Mouse (Mus musculus) ES-E14 (cell line): ENCODE measurements at regions not wholly inside any gene's neighbourhood (a gene's known extent, or its start where the extent isn't known, plus 50 kb on each side); places are given as distances from the start of the nearest gene placed in this dataset.

ENCODE experiments used
- HCFC1 ChIP-seq: IDR thresholded peaks from 2 replicates; pipeline ENCODE4 v1.6.1; 2012; ENCODE audit warnings: low read length, inconsistent platforms, borderline replicate concordance; ENCODE audit not compliant: insufficient read depth
- MAFK ChIP-seq: IDR thresholded peaks from 2 replicates; pipeline ENCODE4 v1.6.1; 2014; ENCODE audit warnings: mild to moderate bottlenecking, low read depth, low read length, inconsistent platforms; ENCODE audit not compliant: insufficient read depth
- ZC3H11A ChIP-seq: IDR thresholded peaks from 2 replicates; pipeline ENCODE4 v1.6.1; 2012; ENCODE audit warnings: low read depth, mild to moderate bottlenecking, inconsistent platforms, low read length, borderline replicate concordance
- ZNF384 ChIP-seq: IDR thresholded peaks from 2 replicates; pipeline ENCODE4 v1.6.1; 2012; ENCODE audit warnings: low read depth, low read length, inconsistent platforms

DNA sequence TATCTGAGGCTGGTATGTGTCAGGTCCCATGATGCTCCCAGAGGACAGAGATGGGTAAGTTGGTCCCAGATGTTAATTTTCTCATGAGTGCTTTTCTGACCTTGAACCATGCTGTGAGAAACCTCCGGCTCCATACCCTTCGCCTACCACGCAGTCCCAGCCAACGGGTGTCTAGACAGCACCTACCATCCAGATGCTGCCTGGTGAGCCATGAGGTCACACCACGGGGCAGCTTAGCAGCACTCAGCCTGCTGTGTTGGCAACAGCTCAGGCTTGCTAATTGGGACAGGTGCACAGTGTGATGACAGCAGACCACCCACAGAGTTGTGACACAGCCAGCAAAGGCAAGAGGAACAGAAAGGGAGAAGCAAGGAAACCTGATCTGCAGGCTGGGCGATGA, 122.6 kb downstream of the Adamts1 start:
- TF ChIP-seq MAFK: no peak
- no peak for TF ChIP-seq ZC3H11A
- TF ChIP-seq ZNF384: no peak
- TF ChIP-seq HCFC1: no peak
